Mouse (Mus musculus): ENCODE measurements around the gene Gm19668.

DNA sequence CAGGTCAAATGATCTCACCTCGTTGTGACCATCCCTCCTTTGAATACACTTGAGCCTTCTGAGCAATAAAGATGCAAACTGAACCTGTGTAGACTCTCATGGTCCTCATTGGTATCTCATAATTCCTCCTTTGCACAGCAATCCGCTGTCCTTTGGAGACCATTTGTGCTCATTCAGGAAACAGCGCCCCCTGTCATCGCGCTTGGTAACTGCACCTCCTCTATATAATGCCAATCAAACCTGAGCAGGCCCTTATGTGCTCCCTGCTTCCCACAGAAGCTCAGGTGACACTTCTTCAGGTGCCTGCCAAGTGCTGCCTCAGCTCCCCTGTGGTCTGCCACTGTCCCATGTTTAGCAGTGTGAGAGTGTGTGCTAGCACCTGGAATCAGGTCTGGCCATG is 16.6 kb upstream of the Gm19668 start:
- TF ChIP-seq POLR2A (IDR thresholded peaks at IDR 0.05; ENCODE audit: borderline replicate concordance, extremely low read depth, low read depth, low read length) (no peak), CTCF (IDR thresholded peaks at IDR 0.05; ENCODE audit: insufficient read depth, low read length) (peak; percentile 47)
